Mouse (Mus musculus) cortical plate, adult 2 months (tissue): ENCODE measurements around the gene Cxcl15.

Experiments used
- CTCF ChIP-seq: fragments of 200-500 bp; IDR thresholded peaks from 2 replicates; pipeline ENCODE4 v1.5.1; 2011; ENCODE audit warnings: mild to moderate bottlenecking, control low read depth, low read length; ENCODE audit not compliant: insufficient read depth; ENCODE audit errors: extremely low read depth
- POLR2A ChIP-seq: fragments of 200-500 bp; IDR thresholded peaks from 2 replicates; pipeline ENCODE4 v1.6.1; 2011; ENCODE audit warnings: mild to moderate bottlenecking, low read length, control low read depth; ENCODE audit not compliant: insufficient read depth; ENCODE audit errors: extremely low read depth

DNA sequence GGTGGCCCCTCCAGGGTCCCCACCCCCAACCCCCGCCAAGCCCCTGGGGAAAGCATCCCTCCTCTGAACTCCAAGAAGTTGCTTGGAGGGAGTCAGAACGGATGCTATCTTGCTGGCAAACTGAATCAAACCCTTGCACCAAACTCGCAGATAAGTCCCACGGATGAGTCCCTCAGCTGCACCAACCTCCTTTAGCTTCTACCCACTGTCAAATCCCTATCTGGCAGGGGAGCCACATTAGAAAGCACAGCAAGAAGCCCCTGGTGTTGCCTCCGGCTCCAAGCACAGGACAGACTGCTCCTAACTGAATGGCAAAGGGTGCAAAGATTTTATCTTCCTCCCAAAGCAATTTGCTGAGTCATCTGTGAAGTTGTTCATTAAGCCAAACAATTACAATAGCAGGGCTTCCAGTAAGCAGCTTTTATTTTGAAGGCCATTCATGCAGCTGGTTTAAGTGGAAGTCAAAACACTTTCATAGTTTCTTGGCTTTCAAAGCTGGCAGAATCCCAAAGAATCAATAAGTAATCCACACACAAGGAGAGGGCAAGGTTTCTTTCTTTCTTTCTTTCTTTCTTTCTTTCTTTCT, 36.2 kb upstream of the Cxcl15 start:
- TF ChIP-seq CTCF (no peak), POLR2A (no peak)
